Comparison of ENCODE assay signal across 15 mouse cellular contexts in the genomic region with DNA sequence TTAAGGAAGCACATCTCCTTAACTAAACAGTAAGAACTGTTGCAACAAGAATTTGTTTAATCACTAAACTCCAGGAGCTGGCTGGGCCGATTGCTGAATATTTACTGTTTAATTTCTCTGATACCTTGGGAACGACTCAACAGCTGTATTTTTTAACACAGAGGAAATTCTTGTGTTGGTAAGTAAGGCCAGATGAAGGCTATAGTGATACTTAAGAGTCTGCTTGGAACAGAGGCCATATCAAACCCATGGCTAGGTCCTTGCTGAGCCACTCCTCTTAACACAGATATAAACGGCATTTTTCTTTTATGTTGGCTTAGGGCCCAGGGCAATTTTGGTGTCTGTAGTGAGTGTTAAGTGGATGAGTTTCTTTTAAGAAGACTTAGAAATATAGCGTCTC. TPM values are rescaled to one million over a fixed set of nuclear protein-coding genes. Genes with fewer than 3 reads are reported as not detected.
"Had no signal": no experiment of that assay in that cellular context is flagged by ENCODE, and none has a peak within 500 bp of the region (broad histone marks: within the 10 kb centered on the region; RNA-seq: fewer than 3 reads in every experiment).

No protein-coding gene starts in this region.

- H3K9ac ChIP-seq: hindbrain, embryonic 14.5 days; midbrain, embryonic 12.5 days; stomach, embryonic 15.5 days had no signal

- H3K4me2 ChIP-seq: hindbrain, embryonic 14.5 days; liver, embryonic 11.5 days; midbrain, embryonic 12.5 days; stomach, embryonic 15.5 days had no signal

- DNase-seq: kidney, adult 11 months; kidney, adult 9 months; kidney, postnatal 14 days; right cerebral cortex, postnatal 14 days had no signal

- H3K27ac ChIP-seq: hindbrain, embryonic 14.5 days; left cerebral cortex, adult 2 months; midbrain, embryonic 12.5 days; stomach, embryonic 15.5 days had no signal

- H3K4me3 ChIP-seq: left cerebral cortex, adult 2 months; midbrain, embryonic 12.5 days; stomach, embryonic 15.5 days had no signal

- ATAC-seq: midbrain, embryonic 16.5 days had no signal

- H3K9me3 ChIP-seq: midbrain, embryonic 12.5 days; stomach, embryonic 15.5 days had no signal

- H3K36me3 ChIP-seq: midbrain, embryonic 12.5 days; stomach, embryonic 15.5 days had no signal

RNA-seq across cellular contexts. Expression of gene Fam169b, which starts 3.1 kb away (rescaled TPM):
- polyA plus RNA-seq: neural tube, embryonic 14.5 days had no signal

RNA-seq across cellular contexts. Expression of gene Pgpep1l, which starts 6.5 kb away (rescaled TPM):
- total RNA-seq: megakaryocyte-erythroid progenitor cell, adult 5-6 weeks had no signal
- polyA plus RNA-seq: large intestine, adult 2 months; limb, embryonic 11.5 days; liver, embryonic 11.5 days; liver, embryonic 16.5 days; midbrain, embryonic 12.5 days; midbrain, embryonic 16.5 days; neural tube, embryonic 14.5 days; stomach, embryonic 15.5 days had no signal
